Mouse (Mus musculus) kidney, embryonic 15.5 days (tissue): ENCODE measurements around the gene Aff3. TPM values are rescaled to one million over a fixed set of nuclear protein-coding genes. Genes with fewer than 3 reads are reported as not detected.
A peak's percentile ranks its signal among the peaks of the same experiment; 100 is the strongest.

Experiments used
- ATAC-seq: fragments of 200-750 bp; cut with Nextera tagmentation; replicated peaks from 2 replicates; pipeline ENCODE4 v1.8.0; 2017; ENCODE audit warnings: moderate TSS enrichment; ENCODE audit not compliant: low FRiP score
- H3K27ac ChIP-seq: fragments of 300-500 bp; sonication (generic); 2 replicates; pipeline ENCODE4 v1.5.1; 2015; ENCODE audit warnings: mild to moderate bottlenecking, inconsistent platforms
- H3K27me3 ChIP-seq: fragments of 300-500 bp; sonication (generic); 2 replicates; pipeline ENCODE4 v1.6.1; 2015; ENCODE audit warnings: inconsistent platforms
- H3K36me3 ChIP-seq: fragments of 300-500 bp; sonication (generic); 2 replicates; pipeline ENCODE4 v1.6.1; 2015; ENCODE audit warnings: inconsistent platforms
- H3K4me1 ChIP-seq: fragments of 300-500 bp; sonication (generic); 2 replicates; pipeline ENCODE4 v1.6.1; 2015; ENCODE audit warnings: inconsistent platforms
- H3K4me2 ChIP-seq: fragments of 300-500 bp; sonication (generic); 2 replicates; pipeline ENCODE4 v1.6.1; 2015; ENCODE audit warnings: moderate library complexity, mild to moderate bottlenecking, inconsistent platforms
- H3K4me3 ChIP-seq: fragments of 300-500 bp; sonication (generic); replicated peaks from 2 replicates; pipeline ENCODE4 v1.5.1; 2015; ENCODE audit warnings: mild to moderate bottlenecking, inconsistent platforms
- H3K9ac ChIP-seq: fragments of 300-500 bp; sonication (generic); 2 replicates; pipeline ENCODE4 v1.6.1; 2015; ENCODE audit warnings: mild to moderate bottlenecking, inconsistent platforms
- H3K9me3 ChIP-seq: fragments of 300-500 bp; sonication (generic); replicated peaks from 2 replicates; pipeline ENCODE4 v1.6.1; 2016; ENCODE audit warnings: inconsistent platforms
- WGBS: fragments of 180-500 bp; shearing (Covaris S2); methylation state at CpG from one replicate; pipeline ENCODE4 v1.1.7; 2015; ENCODE audit warnings: mixed read lengths; 5-methylcytosine and 5-hydroxymethylcytosine counted together
- polyA plus RNA-seq: library from polyadenylated mRNA; unstranded; fragments of >200 nt; fragmentation: Nextera tagmentation; extraction: Ambion mirVana; gene quantifications from 2 replicates; pipeline ENCODE4 v1.2.1, GENCODE M21; 2015

Gene Aff3
- polyA plus RNA-seq, 1 experiment from 2014 or later: 7.5 TPM

GRCm38 (mm10) chr1:38582328-38582727 lies 82.4 kb downstream of the Aff3 start:
- Histone ChIP-seq H3K9ac (no peak overlapping the region), H3K4me1 (0 out of 2 replicates have a peak, but pooled peaks cover 3% of the 10 kb centered on the region), H3K4me2 (no peak overlapping the region), H3K27me3 (no peaks in the 10 kb centered on the region), H3K9me3 (no peaks in the 10 kb centered on the region), H3K4me3 (no peak overlapping the region), H3K36me3 (no peaks in the 10 kb centered on the region), H3K27ac (no peak overlapping the region)
- 64% methylated on average over 9 of the region's 9 CpGs for WGBS
- no peak for ATAC-seq

DNA sequence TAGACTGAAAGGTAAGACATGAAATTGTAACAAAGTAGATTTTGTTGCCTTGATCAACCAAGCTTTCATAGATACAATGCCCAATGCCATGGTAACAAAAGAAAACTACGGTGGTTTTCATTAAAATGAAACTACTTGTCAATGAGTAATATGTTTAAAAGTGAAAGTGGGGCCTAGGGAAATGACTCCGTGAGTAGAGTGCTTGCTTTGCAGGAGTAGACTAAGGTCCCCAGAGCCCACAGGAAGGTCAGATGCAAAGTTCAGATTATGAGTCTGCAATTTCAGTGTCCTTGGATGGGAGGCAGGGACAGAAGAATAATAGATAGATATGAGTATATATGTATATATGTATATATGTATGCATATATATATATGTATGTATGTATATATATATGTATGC lies 84.2 kb downstream of the Aff3 start:
- no peak overlapping the region for H3K4me3 ChIP-seq
- ATAC-seq: no peak
- no peaks in the 10 kb centered on the region for H3K27me3 ChIP-seq
- H3K27ac ChIP-seq: no peak overlapping the region
- no peak overlapping the region for H3K9ac ChIP-seq
- WGBS: 78% methylated on average over 2 of the region's 2 CpGs
- no peaks in the 10 kb centered on the region for H3K36me3 ChIP-seq
- no peaks in the 10 kb centered on the region for H3K4me1 ChIP-seq
- H3K4me2 ChIP-seq: no peak overlapping the region
- no peaks in the 10 kb centered on the region for H3K9me3 ChIP-seq

DNA sequence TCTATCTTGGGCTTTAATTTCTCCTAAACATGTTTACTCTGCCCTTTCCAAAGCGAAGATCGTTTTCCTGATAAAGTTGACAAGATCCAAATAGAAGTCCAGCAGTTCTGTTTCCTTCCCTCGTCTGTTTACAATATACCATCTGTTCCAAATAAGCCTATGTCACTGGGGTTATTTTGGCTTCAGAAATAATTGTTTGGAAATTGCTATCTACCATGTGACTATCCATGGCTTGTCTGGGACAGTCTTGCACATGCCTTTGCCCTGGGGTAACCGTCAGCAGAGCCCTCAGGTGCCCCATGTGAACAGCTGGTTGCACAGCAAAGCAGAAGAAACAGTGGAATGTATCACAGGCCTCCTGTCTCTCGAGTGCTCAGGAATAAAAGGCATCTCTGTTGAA lies 86.4 kb downstream of the Aff3 start:
- no peak for ATAC-seq
- no peak overlapping the region for H3K4me2 ChIP-seq
- no peaks in the 10 kb centered on the region for H3K27me3 ChIP-seq
- no peak overlapping the region for H3K9ac ChIP-seq
- no peak overlapping the region for H3K4me3 ChIP-seq
- H3K9me3 ChIP-seq: no peaks in the 10 kb centered on the region
- WGBS: 74% methylated on average over 5 of the region's 5 CpGs
- H3K4me1 ChIP-seq: no peaks in the 10 kb centered on the region
- no peak overlapping the region for H3K27ac ChIP-seq
- no peaks in the 10 kb centered on the region for H3K36me3 ChIP-seq

DNA sequence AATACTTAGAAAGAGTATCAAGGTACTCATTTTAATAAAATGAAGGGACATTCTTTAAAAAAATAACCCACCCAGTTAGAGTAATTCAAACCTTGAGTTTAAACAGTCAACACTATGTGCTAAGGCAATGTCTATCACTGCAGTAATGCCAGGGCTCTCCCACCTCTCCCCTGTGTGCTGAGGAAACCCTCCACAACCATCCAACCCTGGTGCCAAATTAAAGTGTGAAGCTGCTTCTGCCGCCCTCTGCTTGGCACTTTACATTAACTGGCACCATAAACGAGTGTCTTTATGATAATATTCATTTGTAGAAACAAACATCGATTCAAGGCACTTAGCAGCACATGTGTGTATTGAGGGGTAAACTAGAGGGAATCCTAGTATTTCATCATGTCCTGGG lies 97.0 kb downstream of the Aff3 start:
- no peak overlapping the region for H3K4me3 ChIP-seq
- no peaks in the 10 kb centered on the region for H3K27me3 ChIP-seq
- 75% methylated on average over 3 of the region's 3 CpGs for WGBS
- H3K4me2 ChIP-seq: no peak overlapping the region
- H3K27ac ChIP-seq: no peak overlapping the region
- H3K36me3 ChIP-seq: no peaks in the 10 kb centered on the region
- no peak overlapping the region for H3K9ac ChIP-seq
- no peak for ATAC-seq
- peaks cover 44% of the 10 kb centered on the region for H3K4me1 ChIP-seq
- H3K9me3 ChIP-seq: no peaks in the 10 kb centered on the region

- peaks cover 42% of the 10 kb centered on the region for H3K4me1 ChIP-seq
- H3K9me3 ChIP-seq: no peaks in the 10 kb centered on the region
- H3K36me3 ChIP-seq: no peaks in the 10 kb centered on the region
- ATAC-seq: peak; percentile 60
- no peak overlapping the region for H3K9ac ChIP-seq
- H3K4me2 ChIP-seq: peak overlapping the region; percentile 34
- WGBS: 34% methylated on average over 9 of the region's 9 CpGs
- no peak overlapping the region for H3K4me3 ChIP-seq
- no peaks in the 10 kb centered on the region for H3K27me3 ChIP-seq
- H3K27ac ChIP-seq: peak overlapping the region; percentile 18; the same call in 1 of the 2 replicates
These were observed 98.6 kb downstream of the Aff3 start for GRCm38 (mm10) chr1:38566101-38566678.

DNA sequence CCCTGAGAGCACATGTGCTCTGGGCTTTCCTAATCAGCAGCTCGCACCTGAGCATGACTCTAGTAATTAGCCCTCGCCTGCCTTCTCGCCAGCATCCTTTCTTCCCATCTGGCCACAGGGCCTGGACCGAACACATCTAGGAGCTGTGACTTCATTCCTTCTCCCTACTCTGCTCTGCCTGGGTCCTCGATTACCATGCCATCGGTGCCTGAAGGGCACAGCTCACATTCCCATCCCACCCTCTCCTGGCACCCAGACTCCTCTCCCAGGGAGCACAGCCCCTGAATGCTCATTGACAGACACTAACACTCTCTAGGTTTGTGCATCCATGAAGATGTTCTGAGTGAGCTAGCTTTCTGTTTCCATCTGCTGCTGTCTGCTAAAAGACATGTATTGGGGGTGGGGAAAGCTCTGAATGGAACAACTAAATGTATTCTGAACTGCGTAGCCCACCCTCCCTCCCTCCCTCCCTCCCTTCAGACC lies 99.4 kb downstream of the Aff3 start:
- no peak overlapping the region for H3K27ac ChIP-seq

GRCm38 (mm10) chr1:38562397-38563199 lies 102.2 kb downstream of the Aff3 start:
- Histone ChIP-seq H3K27me3 (no peaks in the 10 kb centered on the region), H3K4me3 (no peak overlapping the region), H3K9ac (no peak overlapping the region), H3K4me1 (peaks cover 47% of the 10 kb centered on the region), H3K9me3 (no peaks in the 10 kb centered on the region), H3K4me2 (0 out of 2 replicates have a peak overlapping the region, but pooled peaks have one; percentile 9), H3K27ac (0 out of 2 replicates have a peak overlapping the region, but pooled peaks have one; percentile 27), H3K36me3 (no peaks in the 10 kb centered on the region)
- no peak for ATAC-seq
- 23% methylated on average over 11 of the region's 11 CpGs for WGBS

More for the DNA sequence above, 99.4 kb downstream of the Aff3 start:
- no peak overlapping the region for H3K4me2 ChIP-seq
- H3K4me1 ChIP-seq: peaks cover 47% of the 10 kb centered on the region
- H3K9me3 ChIP-seq: no peaks in the 10 kb centered on the region
- no peak overlapping the region for H3K4me3 ChIP-seq
- ATAC-seq: no peak
- no peaks in the 10 kb centered on the region for H3K36me3 ChIP-seq
- H3K9ac ChIP-seq: no peak overlapping the region
- no peaks in the 10 kb centered on the region for H3K27me3 ChIP-seq
- 51% methylated on average over 7 of the region's 7 CpGs for WGBS

GRCm38 (mm10) chr1:38561331-38561730 lies 103.4 kb downstream of the Aff3 start:
- no peaks in the 10 kb centered on the region for H3K9me3 ChIP-seq
- no peak overlapping the region for H3K4me3 ChIP-seq
- H3K9ac ChIP-seq: no peak overlapping the region
- H3K27ac ChIP-seq: no peak overlapping the region
- H3K4me2 ChIP-seq: no peak overlapping the region
- H3K36me3 ChIP-seq: no peaks in the 10 kb centered on the region
- 60% methylated on average over 7 of the region's 7 CpGs for WGBS
- ATAC-seq: no peak
- peaks cover 39% of the 10 kb centered on the region for H3K4me1 ChIP-seq
- H3K27me3 ChIP-seq: no peaks in the 10 kb centered on the region

- no peak overlapping the region for H3K4me2 ChIP-seq
- no peak overlapping the region for H3K27ac ChIP-seq
- H3K9ac ChIP-seq: no peak overlapping the region
- 77% methylated on average over 9 of the region's 9 CpGs for WGBS
- H3K9me3 ChIP-seq: no peaks in the 10 kb centered on the region
- no peaks in the 10 kb centered on the region for H3K36me3 ChIP-seq
- no peak for ATAC-seq
- no peak overlapping the region for H3K4me3 ChIP-seq
- H3K4me1 ChIP-seq: peaks cover 33% of the 10 kb centered on the region
- no peaks in the 10 kb centered on the region for H3K27me3 ChIP-seq
These were observed 104.1 kb downstream of the Aff3 start for GRCm38 (mm10) chr1:38560666-38561065.

DNA sequence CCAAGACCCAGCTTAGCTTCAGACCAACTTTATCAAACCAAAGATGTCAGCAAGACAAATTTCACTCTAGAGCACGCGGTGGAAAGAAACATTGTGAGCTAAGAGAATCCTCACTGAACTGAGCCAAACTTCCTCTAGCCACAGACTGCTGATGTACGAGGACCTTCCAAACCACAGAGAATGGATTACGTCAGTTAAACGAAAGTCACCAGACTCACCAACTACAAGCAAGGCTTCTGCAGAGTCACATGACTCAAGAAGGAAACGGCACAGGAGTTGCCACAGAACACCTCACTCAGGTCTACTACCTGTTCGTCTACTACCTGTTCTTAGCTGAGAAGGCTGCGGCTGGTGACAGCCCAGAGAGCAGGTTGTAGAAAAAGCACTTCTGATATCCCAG lies 107.1 kb downstream of the Aff3 start:
- H3K27me3 ChIP-seq: no peaks in the 10 kb centered on the region
- H3K4me2 ChIP-seq: no peak overlapping the region
- peaks cover 16% of the 10 kb centered on the region for H3K4me1 ChIP-seq
- 87% methylated on average over 8 of the region's 8 CpGs for WGBS
- no peaks in the 10 kb centered on the region for H3K36me3 ChIP-seq
- ATAC-seq: no peak
- no peaks in the 10 kb centered on the region for H3K9me3 ChIP-seq
- H3K4me3 ChIP-seq: no peak overlapping the region
- no peak overlapping the region for H3K9ac ChIP-seq
- no peak overlapping the region for H3K27ac ChIP-seq

GRCm38 (mm10) chr1:38554546-38554945 lies 110.2 kb downstream of the Aff3 start:
- 82% methylated on average over 3 of the region's 3 CpGs for WGBS

GRCm38 (mm10) chr1:38553090-38553489 lies 111.7 kb downstream of the Aff3 start:
- Histone ChIP-seq H3K9me3 (no peaks in the 10 kb centered on the region), H3K4me2 (no peak overlapping the region), H3K4me1 (peaks cover 20% of the 10 kb centered on the region), H3K36me3 (no peaks in the 10 kb centered on the region), H3K27ac (no peak overlapping the region), H3K27me3 (no peaks in the 10 kb centered on the region), H3K4me3 (no peak overlapping the region), H3K9ac (no peak overlapping the region)
- 68% methylated on average over 6 of the region's 6 CpGs for WGBS
- no peak for ATAC-seq

More at GRCm38 (mm10) chr1:38554546-38554945, 110.2 kb downstream of the Aff3 start:
- H3K27ac ChIP-seq: no peak overlapping the region
- H3K9ac ChIP-seq: no peak overlapping the region
- peaks cover 10% of the 10 kb centered on the region; the same call in 1 of the 2 replicates for H3K4me1 ChIP-seq
- H3K9me3 ChIP-seq: no peaks in the 10 kb centered on the region
- H3K4me2 ChIP-seq: no peak overlapping the region
- H3K36me3 ChIP-seq: no peaks in the 10 kb centered on the region
- no peak overlapping the region for H3K4me3 ChIP-seq
- no peaks in the 10 kb centered on the region for H3K27me3 ChIP-seq
- no peak for ATAC-seq
